Mouse (Mus musculus) macrophage (primary cell): Measurements from ENCODE around the gene Rsu1. TPM values are rescaled to one million over a fixed set of nuclear protein-coding genes. Genes with fewer than 3 reads are reported as not detected.

Source experiments
- H3K27ac ChIP-seq: fragments of 350-480 bp; formaldehyde crosslinking; 2 replicates; pipeline ENCODE4 v1.9.0; 2021
- H3K36me3 ChIP-seq: fragments of 350-480 bp; formaldehyde crosslinking; 2 replicates; pipeline ENCODE4 v1.9.0; 2021; ENCODE audit errors: inconsistent target
- H3K4me3 ChIP-seq: fragments of 350-480 bp; formaldehyde crosslinking; 2 replicates; pipeline ENCODE4 v1.9.0; 2021; ENCODE audit errors: inconsistent target
- H3K79me2 ChIP-seq: fragments of 350-480 bp; formaldehyde crosslinking; 2 replicates; pipeline ENCODE4 v1.9.0; 2021; ENCODE audit errors: inconsistent target
- WGBS: methylation state at CpG from one replicate; pipeline ENCODE4 v1.1.7; 2026; ENCODE audit warnings: inconsistent platforms; ENCODE audit not compliant: missing documents; 5-methylcytosine and 5-hydroxymethylcytosine counted together
- polyA plus RNA-seq: library from polyadenylated mRNA; stranded (reverse); fragments of 250-400 nt; gene quantifications from 3 replicates; pipeline ENCODE4 v1.2.4, GENCODE M21; 2018; ENCODE audit warnings: inconsistent platforms

Rsu1 gene
- polyA plus RNA-seq, 1 experiment from 2014 or later: 242 TPM

DNA sequence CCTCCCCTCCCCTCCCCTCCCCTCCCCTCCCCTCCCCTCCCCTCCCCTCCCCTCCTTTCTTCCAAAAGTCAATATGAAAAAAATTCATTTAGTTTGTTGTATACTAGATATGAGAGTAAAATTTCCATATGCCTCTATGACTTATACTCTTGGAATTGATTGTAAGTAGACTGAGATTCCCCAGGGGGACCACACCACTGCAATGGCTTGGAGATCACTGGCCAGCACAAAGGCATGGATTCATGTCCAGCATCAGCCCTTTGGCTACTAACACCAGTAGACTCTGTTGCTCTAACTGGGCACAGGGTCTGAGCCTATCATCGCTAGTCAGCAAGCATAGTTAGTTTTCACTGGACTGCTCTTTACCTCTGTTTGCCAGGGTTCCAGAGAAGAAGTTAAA is 180.4 kb downstream of the Rsu1 start:
- Histone ChIP-seq H3K27ac (no peak overlapping the region), H3K36me3 (no peaks in the 10 kb centered on the region), H3K4me3 (no peak overlapping the region), H3K79me2 (no peaks in the 10 kb centered on the region)
- WGBS: 88% methylated on average over 1 of the region's 1 CpGs

DNA sequence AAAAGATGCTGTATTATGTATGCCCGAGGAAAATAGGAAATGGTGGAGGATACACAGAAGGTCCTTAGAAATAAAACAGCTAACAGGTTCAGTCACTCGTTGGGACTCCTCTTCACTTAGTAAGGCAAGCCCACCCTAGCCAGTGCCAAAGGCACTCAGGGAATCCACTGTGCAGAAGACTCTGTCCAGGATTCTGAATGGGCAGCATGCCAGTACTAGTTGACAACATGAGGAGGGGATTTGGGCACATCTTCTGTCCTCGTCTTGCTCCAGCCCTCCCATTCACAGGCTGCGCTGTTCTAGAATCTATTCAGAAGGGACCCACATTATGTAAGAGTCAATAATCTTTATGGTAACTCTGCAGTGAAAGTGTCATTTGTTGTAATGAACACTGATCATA is 181.4 kb downstream of the Rsu1 start:
- 100% methylated on average over 4 of the region's 4 CpGs for whole genome bisulfite sequencing

DNA sequence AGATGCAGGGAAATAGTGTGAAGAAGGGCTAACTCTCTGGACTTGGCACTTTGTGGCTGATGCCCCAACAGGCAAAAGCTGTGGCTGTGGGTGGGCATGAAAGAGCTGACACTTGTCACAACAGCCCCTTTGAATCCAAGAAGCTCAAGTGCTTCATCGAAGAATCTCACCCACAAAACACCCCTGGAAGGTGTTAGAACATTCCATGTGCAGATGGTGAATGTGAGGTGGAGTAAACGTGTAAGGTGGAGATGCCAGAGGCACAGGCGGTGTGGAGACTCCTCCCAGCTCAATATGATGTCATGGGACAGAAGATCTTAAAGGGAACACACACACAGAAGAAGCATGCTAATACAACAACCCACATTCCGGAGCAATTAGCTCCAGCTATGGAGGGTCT is 182.9 kb downstream of the Rsu1 start:
- Histone ChIP-seq H3K36me3 (no peaks in the 10 kb centered on the region), H3K79me2 (no peaks in the 10 kb centered on the region), H3K4me3 (no peak overlapping the region), H3K27ac (no peak overlapping the region)
- 84% methylated on average over 4 of the region's 4 CpGs for WGBS

More for the DNA sequence above, 181.4 kb downstream of the Rsu1 start:
- no peaks in the 10 kb centered on the region for H3K79me2 ChIP-seq
- H3K4me3 ChIP-seq: no peak overlapping the region
- H3K36me3 ChIP-seq: no peaks in the 10 kb centered on the region
- no peak overlapping the region for H3K27ac ChIP-seq

DNA sequence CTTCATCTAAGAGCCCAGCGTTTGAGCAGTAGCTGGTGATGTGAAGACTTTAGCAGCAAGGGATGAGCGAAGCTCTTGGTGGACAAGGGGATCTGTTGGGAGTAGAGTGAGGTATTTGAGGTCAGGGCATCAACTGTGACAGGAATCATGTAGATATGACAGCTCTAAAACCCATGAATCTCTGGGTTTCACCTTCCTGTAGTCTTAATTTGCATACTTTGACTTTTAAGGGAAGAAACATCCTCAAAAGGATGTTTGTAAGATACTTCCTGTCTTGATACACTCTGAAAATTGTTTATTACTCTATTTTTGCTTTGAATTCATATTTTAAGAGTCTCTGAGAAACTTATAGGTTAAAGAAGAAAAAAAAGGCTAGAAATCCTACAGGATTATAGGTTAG is 183.4 kb downstream of the Rsu1 start:
- Histone ChIP-seq H3K27ac (no peak overlapping the region), H3K79me2 (no peaks in the 10 kb centered on the region), H3K4me3 (no peak overlapping the region), H3K36me3 (no peaks in the 10 kb centered on the region)
- 94% methylated on average over 2 of the region's 2 CpGs for WGBS

DNA sequence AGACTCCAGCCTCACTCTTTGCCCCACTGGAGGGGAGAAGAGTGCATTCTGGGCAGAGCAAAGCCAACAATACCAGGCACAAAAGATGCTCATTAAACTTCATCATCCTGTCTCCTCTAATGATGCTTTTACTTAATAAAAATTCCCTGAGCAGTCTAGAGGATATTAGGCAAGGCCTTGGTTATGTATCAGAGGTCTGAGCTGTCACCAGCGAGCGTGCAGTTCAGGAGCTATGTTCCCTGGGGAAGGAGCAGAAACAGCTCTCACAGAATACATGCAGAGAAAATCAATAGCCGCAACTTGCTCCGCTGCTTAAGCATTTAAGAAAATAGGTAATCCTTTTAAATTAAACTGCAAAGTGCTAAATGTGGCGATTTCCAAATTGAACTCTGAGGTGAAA is 187.0 kb downstream of the Rsu1 start:
- Histone ChIP-seq H3K36me3 (no peaks in the 10 kb centered on the region), H3K79me2 (no peaks in the 10 kb centered on the region), H3K27ac (no peak overlapping the region), H3K4me3 (no peak overlapping the region)
- 93% methylated on average over 5 of the region's 5 CpGs for WGBS

DNA sequence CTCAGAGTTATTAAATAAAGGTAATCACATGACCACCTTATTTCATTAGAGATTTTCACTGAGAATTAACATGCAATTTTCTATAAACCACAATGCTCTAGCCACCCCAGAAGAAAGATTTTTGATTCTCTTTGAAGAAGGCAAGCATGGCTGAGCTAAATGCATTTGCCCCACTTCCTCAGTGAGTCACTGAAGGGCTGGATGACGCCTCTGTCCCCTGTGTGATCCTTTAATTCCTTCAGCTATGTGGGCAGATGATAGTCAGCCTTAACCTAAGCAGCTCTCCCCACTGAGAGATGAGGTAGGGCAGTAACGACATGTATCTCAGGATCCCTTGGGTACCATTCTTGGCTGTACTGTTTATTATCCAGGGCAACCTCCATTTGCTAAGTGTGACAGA is 190.7 kb downstream of the Rsu1 start:
- no peak overlapping the region for H3K4me3 ChIP-seq
- H3K79me2 ChIP-seq: no peaks in the 10 kb centered on the region
- H3K27ac ChIP-seq: no peak overlapping the region
- H3K36me3 ChIP-seq: 0 out of 2 replicates have a peak, but pooled peaks cover 5% of the 10 kb centered on the region
- WGBS: 91% methylated on average over 2 of the region's 2 CpGs

DNA sequence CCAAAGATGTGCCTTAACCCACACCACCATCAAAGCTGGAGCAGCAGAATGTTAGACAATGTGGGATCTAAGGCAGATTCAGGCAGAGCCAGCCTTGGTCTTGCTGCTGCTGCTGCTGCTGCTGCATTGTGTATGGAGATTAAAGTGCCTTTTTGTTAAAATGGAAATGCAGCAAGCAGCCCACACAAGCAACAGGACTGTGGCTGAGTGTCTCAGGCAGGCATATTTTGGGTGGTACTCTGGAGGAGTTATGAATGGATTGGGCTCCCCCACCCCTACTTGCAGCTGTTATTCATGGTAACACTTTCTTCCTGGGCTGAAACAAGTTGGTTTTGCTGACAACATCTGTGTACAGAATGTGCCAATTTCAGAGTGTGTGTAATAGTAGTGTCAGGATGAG is 199.0 kb downstream of the Rsu1 start:
- Histone ChIP-seq H3K79me2 (no peaks in the 10 kb centered on the region), H3K36me3 (0 out of 2 replicates have a peak, but pooled peaks cover 5% of the 10 kb centered on the region), H3K4me3 (no peak overlapping the region), H3K27ac (no peak overlapping the region)

DNA sequence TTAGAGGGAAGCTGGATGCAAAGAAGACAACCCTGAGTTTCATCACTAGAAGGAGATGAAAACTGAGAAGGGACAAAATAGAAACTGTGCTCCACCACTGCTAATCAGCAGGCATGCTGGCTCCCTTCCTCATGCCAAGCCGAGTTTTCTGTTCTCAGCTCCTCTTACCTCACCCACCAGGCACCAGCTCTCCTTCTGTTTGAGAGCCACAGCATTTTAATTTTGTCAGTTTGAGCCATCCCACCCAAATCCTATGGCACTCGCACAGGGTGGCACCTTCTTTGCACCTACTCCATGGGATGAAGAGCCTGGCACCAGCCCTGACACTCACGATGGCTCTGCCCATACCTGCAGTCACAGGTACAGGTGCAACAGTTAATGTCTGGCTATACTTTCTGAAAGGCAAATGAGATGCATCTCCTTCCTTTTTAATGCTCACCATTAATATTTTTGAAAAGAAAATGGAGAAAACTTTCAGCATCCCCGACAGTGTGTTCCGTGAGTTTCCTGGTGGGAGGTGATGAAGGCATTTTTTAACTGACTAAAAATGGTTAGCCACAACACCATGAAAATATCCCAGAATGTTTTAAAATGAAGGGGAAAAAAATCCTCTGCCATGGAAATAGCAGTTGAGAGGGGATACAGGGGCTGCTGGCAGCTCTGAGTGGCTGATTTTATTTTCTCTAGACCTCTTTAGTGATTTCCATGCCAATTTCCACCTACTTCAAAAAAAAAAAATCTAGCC is 210.6 kb downstream of the Rsu1 start:
- Histone ChIP-seq H3K36me3 (no peaks in the 10 kb centered on the region), H3K79me2 (no peaks in the 10 kb centered on the region), H3K27ac (no peak overlapping the region), H3K4me3 (no peak overlapping the region)
- whole genome bisulfite sequencing: 94% methylated on average over 5 of the region's 5 CpGs

DNA sequence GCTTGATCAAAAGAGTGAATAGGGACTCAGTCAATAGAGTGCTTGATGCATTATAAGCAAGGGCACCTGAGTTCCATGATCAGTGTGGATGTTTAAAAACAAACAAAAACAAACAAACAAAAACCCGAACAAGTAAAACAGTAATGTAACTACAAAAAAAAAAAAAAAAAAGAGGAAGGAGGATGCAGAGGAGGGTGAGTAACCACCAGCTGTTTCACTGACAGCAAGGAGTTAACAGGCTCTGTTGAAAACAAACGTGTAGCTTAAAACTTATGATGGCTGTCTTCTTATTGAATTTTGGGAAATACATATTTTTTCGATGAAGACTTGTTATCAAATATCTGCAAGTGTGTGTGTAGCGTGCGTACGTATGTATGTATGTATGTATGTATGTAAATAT is 222.6 kb downstream of the Rsu1 start:
- H3K36me3 ChIP-seq: no peaks in the 10 kb centered on the region
- no peaks in the 10 kb centered on the region for H3K79me2 ChIP-seq
- 69% methylated on average over 6 of the region's 6 CpGs for WGBS
- H3K27ac ChIP-seq: no peak overlapping the region
- H3K4me3 ChIP-seq: no peak overlapping the region

DNA sequence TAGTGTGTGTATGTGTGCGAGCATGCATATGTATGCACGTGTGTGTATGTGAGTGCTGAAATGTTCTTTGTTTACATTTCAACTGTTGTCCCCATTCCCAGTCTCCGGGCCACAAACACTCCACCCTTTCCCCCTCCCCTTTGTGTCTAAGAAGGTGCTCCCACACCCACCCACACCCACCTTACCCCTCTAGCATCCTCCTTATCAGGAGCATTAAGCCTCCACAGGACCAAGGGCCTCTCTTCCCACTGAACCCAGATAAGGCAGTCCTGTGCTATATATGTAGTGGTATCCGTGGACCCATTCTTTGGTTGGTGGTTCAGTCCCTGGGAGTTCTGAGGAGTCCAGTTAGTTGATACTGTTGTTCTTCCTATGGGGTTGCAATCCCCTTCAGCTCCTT is 226.7 kb downstream of the Rsu1 start:
- no peak overlapping the region for H3K27ac ChIP-seq
- no peaks in the 10 kb centered on the region for H3K36me3 ChIP-seq
- 89% methylated on average over 4 of the region's 4 CpGs for WGBS
- no peak overlapping the region for H3K4me3 ChIP-seq
- H3K79me2 ChIP-seq: no peaks in the 10 kb centered on the region

DNA sequence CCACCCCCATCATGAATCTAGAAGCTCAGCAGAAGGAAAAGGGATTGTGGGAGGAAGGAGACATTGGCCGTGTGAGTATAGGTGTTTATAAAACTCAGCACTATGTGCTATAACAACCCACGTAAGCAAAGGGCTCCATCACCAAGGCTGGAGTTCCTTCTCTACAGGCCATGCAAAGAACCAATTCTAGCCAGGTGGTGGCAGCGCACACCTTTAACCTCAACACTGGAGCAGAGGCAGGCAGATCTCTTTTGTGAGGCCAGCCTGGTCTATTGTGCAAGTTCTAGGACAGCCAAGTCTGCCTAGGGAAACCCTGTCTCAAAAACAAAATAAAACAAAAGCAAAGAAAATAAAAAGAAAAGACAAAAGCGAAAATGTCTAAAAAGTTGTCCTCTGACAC is 231.4 kb downstream of the Rsu1 start:
- H3K36me3 ChIP-seq: no peaks in the 10 kb centered on the region
- no peaks in the 10 kb centered on the region for H3K79me2 ChIP-seq
- H3K4me3 ChIP-seq: no peak overlapping the region
- H3K27ac ChIP-seq: no peak overlapping the region
- 82% methylated on average over 3 of the region's 4 CpGs for WGBS

DNA sequence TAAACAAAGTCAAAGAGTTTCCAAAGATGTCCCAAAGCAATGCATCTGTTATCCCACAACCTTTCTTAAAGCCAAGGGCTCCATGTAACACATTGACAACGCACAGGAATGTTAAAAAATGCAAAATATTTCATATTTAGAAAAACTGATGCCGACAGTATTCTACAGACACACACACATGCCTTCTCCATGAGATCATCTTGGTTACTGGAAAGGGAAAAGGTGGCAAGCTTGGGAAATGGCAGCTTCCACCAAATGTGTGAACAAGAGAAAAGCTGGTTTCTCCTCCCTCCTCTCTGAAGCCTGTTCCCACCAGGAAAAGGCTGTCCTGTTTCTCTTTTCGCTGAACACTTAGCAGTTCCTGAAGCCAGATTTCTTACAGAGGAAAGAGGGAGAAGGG is 232.4 kb downstream of the Rsu1 start:
- Histone ChIP-seq H3K36me3 (no peaks in the 10 kb centered on the region), H3K27ac (no peak overlapping the region), H3K79me2 (no peaks in the 10 kb centered on the region), H3K4me3 (no peak overlapping the region)
- 79% methylated on average over 3 of the region's 3 CpGs for WGBS

Other genes starting within 250 kb of the Rsu1 start
- not detected in 3 replicates for gene Cubn, start 220.4 kb upstream of the Rsu1 start, polyA plus RNA-seq